Mouse (Mus musculus) embryonic fibroblast, embryonic 13.5 days (primary cell): ENCODE results near the gene St3gal5.

Experiments used
- CTCF ChIP-seq: IDR thresholded peaks from 2 replicates; pipeline ENCODE4 v1.5.1; 2011; ENCODE audit warnings: mild to moderate bottlenecking, control low read depth, low read length, moderate library complexity, borderline replicate concordance; ENCODE audit not compliant: insufficient read depth
- POLR2A ChIP-seq: IDR thresholded peaks from 2 replicates; pipeline ENCODE4 v1.6.1; 2011; ENCODE audit warnings: low read depth, mild to moderate bottlenecking, control low read depth, low read length, moderate library complexity

DNA sequence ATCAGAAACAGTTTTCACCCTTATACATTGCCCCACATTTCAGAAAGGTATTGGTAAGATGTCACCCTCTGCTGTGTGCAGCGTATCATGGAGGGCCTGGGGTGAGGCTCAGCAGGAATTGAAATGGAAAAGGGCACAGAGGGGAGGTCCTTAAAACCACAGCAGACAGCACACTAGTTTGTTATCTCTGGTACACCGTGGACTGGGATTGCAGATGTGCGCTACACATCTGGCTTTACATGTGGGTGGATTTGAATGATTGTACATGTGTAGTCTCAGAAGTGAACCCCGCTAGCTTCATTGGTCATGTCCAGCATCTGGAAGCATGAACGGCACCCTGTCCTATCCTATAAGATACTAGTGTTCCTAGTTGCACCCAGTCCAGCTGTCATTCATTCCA is 38.6 kb downstream of the St3gal5 start:
- TF ChIP-seq CTCF = no peak
- TF ChIP-seq POLR2A = no peak
